Mouse (Mus musculus) ES-E14 (cell line): ENCODE measurements at regions not wholly inside any gene's neighbourhood (a gene's known extent, or its start where the extent isn't known, plus 50 kb on each side); places are given as distances from the start of the nearest gene placed in this dataset.

Experiments
- HCFC1 ChIP-seq: IDR thresholded peaks from 2 replicates; pipeline ENCODE4 v1.6.1; 2012; ENCODE audit warnings: low read length, inconsistent platforms, borderline replicate concordance; ENCODE audit not compliant: insufficient read depth
- MAFK ChIP-seq: IDR thresholded peaks from 2 replicates; pipeline ENCODE4 v1.6.1; 2014; ENCODE audit warnings: mild to moderate bottlenecking, low read depth, low read length, inconsistent platforms; ENCODE audit not compliant: insufficient read depth

- no peak for TF ChIP-seq HCFC1
- no peak for TF ChIP-seq MAFK
Measured at GRCm38 (mm10) chr15:40439827-40440226, 305.7 kb downstream of the 9330182O14Rik start.
